Mouse (Mus musculus) bone marrow, adult 2 months (tissue): ENCODE measurements around the gene Larp6.

ENCODE experiments used
- CTCF ChIP-seq: fragments of 200-500 bp; IDR thresholded peaks from 2 replicates; pipeline ENCODE4 v1.5.1; 2011; ENCODE audit warnings: low read length, control low read depth; ENCODE audit not compliant: control insufficient read depth, insufficient read depth
- POLR2A ChIP-seq: fragments of 200-500 bp; IDR thresholded peaks from 2 replicates; pipeline ENCODE4 v1.6.1; 2011; ENCODE audit warnings: low read depth, mild to moderate bottlenecking, control low read depth, low read length, borderline replicate concordance; ENCODE audit not compliant: control insufficient read depth

DNA sequence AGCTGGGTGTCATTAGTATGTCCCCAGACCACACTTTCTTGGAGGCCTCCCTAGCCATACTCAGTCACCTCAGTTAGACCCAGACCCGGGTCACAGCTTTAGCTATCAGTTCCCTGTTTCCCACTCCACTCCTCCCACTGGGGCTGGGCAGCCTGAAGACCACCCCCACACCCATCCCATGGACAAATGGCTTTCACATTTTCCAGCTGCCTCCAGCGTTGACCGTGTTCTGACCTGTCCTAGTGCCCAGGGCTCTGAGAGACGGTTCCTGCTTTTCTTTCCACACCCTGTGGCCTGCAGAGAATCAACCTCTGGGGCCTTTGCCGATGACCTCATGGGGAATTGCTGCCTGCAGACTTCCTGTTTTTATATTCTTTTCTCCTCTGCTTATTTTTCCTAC is 45.0 kb downstream of the Larp6 start:
- no peak for TF ChIP-seq CTCF
- no peak for TF ChIP-seq POLR2A
